Mouse (Mus musculus) liver, adult 2 months (tissue): Measurements from ENCODE around the gene Zbtb45.

Source experiments
- CTCF ChIP-seq: fragments of 200-500 bp; IDR thresholded peaks from 2 replicates; pipeline ENCODE4 v1.5.1; 2011; ENCODE audit warnings: low read depth, low read length, control low read depth
- POLR2A ChIP-seq: fragments of 200-500 bp; IDR thresholded peaks from 2 replicates; pipeline ENCODE4 v1.6.1; 2011; ENCODE audit warnings: low read length, control low read depth; ENCODE audit not compliant: insufficient read depth; ENCODE audit errors: extremely low read depth

GRCm38 (mm10) chr7:13014275-13014839 is 4.5 kb upstream of the Zbtb45 start:
- TF ChIP-seq POLR2A: no peak
- TF ChIP-seq CTCF: no peak
